Mouse (Mus musculus): ENCODE data around the gene Gmfg.

Gmfg gene

GRCm38 (mm10) chr7:28482854-28483253, 45.6 kb downstream of the Gmfg start:
- DNase-seq (ENCODE audit: low spot score), result no peak

DNA sequence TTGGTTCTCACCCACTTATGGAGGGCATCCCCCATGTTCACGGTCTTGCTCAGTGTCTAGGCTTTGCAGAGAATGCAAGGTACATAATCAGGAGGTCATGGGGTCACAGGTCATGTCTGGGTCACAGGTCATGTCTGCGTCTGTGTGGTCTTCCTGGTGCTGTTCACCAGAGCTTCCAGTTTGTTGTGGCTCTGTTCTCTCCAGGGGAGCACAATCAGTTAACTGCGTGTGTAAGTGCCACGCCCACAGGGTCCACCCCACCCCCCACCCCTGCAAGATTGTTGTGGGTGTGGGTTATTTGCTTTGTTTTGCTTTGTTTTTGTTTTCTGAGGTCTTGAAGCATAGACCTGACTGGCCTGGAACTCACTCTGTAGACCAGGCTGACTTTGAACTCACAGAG, 46.9 kb downstream of the Gmfg start:
- no peak for DNase-seq (ENCODE audit: low spot score)

DNA sequence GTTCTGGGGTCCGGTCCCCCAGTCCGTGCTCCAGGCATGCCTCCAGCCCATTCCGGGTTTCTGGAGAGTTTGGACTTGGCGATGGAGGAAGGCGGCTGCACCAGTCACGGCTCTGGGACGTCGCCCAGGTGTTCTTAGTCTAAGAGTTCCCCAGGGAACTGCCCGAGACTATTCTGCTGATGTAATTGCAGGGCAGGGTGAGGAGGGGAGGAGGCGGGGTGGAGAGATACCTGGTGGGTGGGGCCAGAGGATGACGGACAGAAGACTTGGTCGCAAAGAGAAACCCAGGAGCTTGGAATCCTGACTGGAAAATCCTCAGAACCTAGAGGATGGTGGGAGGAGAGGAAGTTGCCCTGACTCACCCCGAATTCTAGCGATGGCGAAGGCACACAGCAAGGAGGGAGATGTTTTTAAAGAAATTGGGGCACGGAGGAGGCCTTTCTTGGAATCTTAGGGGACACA, 50.8 kb downstream of the Gmfg start:
- DNase-seq (ENCODE audit: low spot score), result peak; percentile 57

GRCm38 (mm10) chr7:28490410-28490809, 53.2 kb downstream of the Gmfg start:
- peak; percentile 75 for DNase-seq (ENCODE audit: low spot score)

DNA sequence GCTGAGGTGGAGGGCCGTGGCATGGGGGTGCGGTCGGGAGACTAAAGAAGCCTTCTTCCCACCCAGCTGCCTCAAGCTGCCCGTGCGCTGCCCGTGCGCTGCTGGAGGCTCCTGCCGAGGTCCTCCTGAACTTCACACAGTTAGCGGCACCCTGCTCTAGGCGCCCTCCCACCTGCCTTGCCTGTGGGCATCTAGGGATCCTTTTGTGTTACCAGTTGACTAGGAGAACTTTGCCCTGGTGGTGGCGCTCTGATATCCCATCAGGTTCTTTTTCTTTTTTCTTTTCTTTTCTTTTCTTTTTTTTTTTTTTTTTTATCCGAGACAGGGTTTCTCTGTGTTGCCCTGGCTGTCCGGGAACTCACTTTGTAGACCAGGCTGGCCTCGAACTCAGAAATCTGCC, 53.7 kb downstream of the Gmfg start:
- no peak for DNase-seq (ENCODE audit: low spot score)

DNA sequence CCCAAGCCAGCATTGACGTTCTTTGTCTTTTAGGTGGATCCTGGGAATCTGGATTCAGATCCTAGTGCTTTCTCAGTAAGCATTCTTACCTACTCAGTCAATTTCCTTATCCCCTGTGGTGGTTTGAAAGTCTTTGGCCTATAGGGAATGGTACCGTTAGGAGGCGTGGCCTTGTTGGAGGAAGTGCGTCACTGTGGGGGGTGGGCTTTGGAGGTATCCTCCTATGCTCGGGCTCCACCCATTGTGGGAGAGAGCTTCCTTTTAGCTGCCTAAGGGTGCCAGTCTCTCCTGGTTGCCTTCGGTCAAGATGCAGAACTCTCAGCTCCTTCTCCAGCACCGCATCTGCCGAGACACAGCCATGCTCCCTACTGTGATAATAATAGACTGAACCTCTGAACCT, 55.1 kb downstream of the Gmfg start:
- DNase-seq (ENCODE audit: low spot score), result no peak

GRCm38 (mm10) chr7:28495426-28495825, 58.2 kb downstream of the Gmfg start:
- no peak for DNase-seq (ENCODE audit: low spot score)

All from urinary bladder, postnatal 14 days (tissue).